Mouse (Mus musculus) liver, embryonic 16.5 days (tissue): Measurements from ENCODE around the gene Wdr18. TPM values are rescaled to one million over a fixed set of nuclear protein-coding genes. Genes with fewer than 3 reads are reported as not detected.

Experiments used
- ATAC-seq: fragments of 200-750 bp; cut with Nextera tagmentation; 2 replicates; pipeline ENCODE4 v1.8.0; 2017; ENCODE audit warnings: low read depth, mild to moderate bottlenecking, moderate number of reproducible peaks, moderate library complexity
- H3K27ac ChIP-seq: fragments of 300-500 bp; sonication (generic); 2 replicates; pipeline ENCODE4 v1.5.1; 2014; ENCODE audit warnings: mild to moderate bottlenecking, low read length
- H3K27me3 ChIP-seq: fragments of 300-500 bp; sonication (generic); 2 replicates; pipeline ENCODE4 v1.6.1; 2014; ENCODE audit warnings: low read depth, low read length, mixed read lengths; ENCODE audit not compliant: control insufficient read depth, insufficient read depth
- H3K36me3 ChIP-seq: fragments of 300-500 bp; sonication (generic); 2 replicates; pipeline ENCODE4 v1.6.1; 2014; ENCODE audit warnings: mild to moderate bottlenecking; ENCODE audit not compliant: control insufficient read depth, insufficient read depth
- H3K4me1 ChIP-seq: fragments of 300-500 bp; sonication (generic); 2 replicates; pipeline ENCODE4 v1.6.1; 2014; ENCODE audit warnings: low read depth, low read length, mixed read lengths; ENCODE audit not compliant: control insufficient read depth
- H3K4me2 ChIP-seq: fragments of 300-500 bp; sonication (generic); 2 replicates; pipeline ENCODE4 v1.6.1; 2014; ENCODE audit warnings: low read depth, low read length, mixed read lengths
- H3K4me3 ChIP-seq: fragments of 300-500 bp; sonication (generic); 2 replicates; pipeline ENCODE4 v1.5.1; 2014; ENCODE audit warnings: low read depth, mild to moderate bottlenecking, low read length
- H3K9ac ChIP-seq: fragments of 300-500 bp; sonication (generic); 2 replicates; pipeline ENCODE4 v1.6.1; 2014; ENCODE audit warnings: low read depth, low read length
- H3K9me3 ChIP-seq: fragments of 300-500 bp; sonication (generic); replicated peaks from 2 replicates; pipeline ENCODE4 v1.6.1; 2016; ENCODE audit warnings: low read length; ENCODE audit not compliant: control insufficient read depth
- WGBS: fragments of 180-500 bp; shearing (Covaris S2); extraction: QIAGEN DNeasy Blood & Tissue Kit; methylation state at CpG from one replicate; pipeline ENCODE4 v1.1.7; 2014; ENCODE audit not compliant: insufficient replicate concordance; 5-methylcytosine and 5-hydroxymethylcytosine counted together
- polyA plus RNA-seq: library from polyadenylated mRNA; unstranded; fragments of >200 nt; fragmentation: Nextera tagmentation; extraction: Ambion mirVana; gene quantifications from 2 replicates; pipeline ENCODE4 v1.2.1, GENCODE M21; 2015

Wdr18 gene
- polyA plus RNA-seq, 1 experiment from 2014 or later, result 42.2 TPM

- Histone ChIP-seq H3K4me3 (peak within 1 kb of the TSS; percentile 16), H3K9ac (no peak within 1 kb of the TSS), H3K4me1 (peaks cover 3% of the 10 kb centered on the region), H3K36me3 (peaks cover 16% of the 10 kb centered on the region), H3K27ac (no peak within 1 kb of the TSS), H3K9me3 (no peaks in the 10 kb centered on the region; the same call in none of the 2 replicates), H3K27me3 (peaks cover 35% of the 10 kb centered on the region), H3K4me2 (peak within 1 kb of the TSS; percentile 40)
- WGBS, result 9% methylated on average over 33 of the region's 47 CpGs
- no peak for ATAC-seq
Observed at GRCm38 (mm10) chr10:79970415-79971182, 10.6 kb downstream of the Wdr18 start, which contains the start of gene Grin3b. Grin3b (plus strand) TSS chr10:79970715.

GRCm38 (mm10) chr10:79971183-79971497 is 11.2 kb downstream of the Wdr18 start:
- Histone ChIP-seq H3K27ac (no peak overlapping the region), H3K27me3 (peaks cover 35% of the 10 kb centered on the region), H3K36me3 (peaks cover 16% of the 10 kb centered on the region), H3K9ac (no peak overlapping the region), H3K4me3 (peak overlapping the region; percentile 16), H3K4me2 (peak overlapping the region; percentile 40), H3K4me1 (peaks cover 3% of the 10 kb centered on the region), H3K9me3 (peaks cover 3% of the 10 kb centered on the region)
- ATAC-seq, result no peak
- 7% methylated on average over 21 of the region's 21 CpGs for WGBS

- Histone ChIP-seq H3K9me3 (peaks cover 20% of the 10 kb centered on the region), H3K4me3 (no peak overlapping the region), H3K4me1 (peaks cover 3% of the 10 kb centered on the region), H3K27me3 (peaks cover 35% of the 10 kb centered on the region), H3K9ac (no peak overlapping the region), H3K27ac (no peak overlapping the region), H3K4me2 (no peak overlapping the region), H3K36me3 (peaks cover 26% of the 10 kb centered on the region)
- 49% methylated on average over 14 of the region's 14 CpGs for WGBS
- peak; percentile 48; the same call in 1 of the 2 replicates for ATAC-seq
Observed at GRCm38 (mm10) chr10:79972831-79973230, 12.9 kb downstream of the Wdr18 start.

- WGBS, result 85% methylated on average over 21 of the region's 21 CpGs
- Histone ChIP-seq H3K4me3 (no peak overlapping the region), H3K27me3 (peaks cover 35% of the 10 kb centered on the region), H3K9ac (no peak overlapping the region), H3K4me2 (no peak overlapping the region), H3K27ac (no peak overlapping the region), H3K36me3 (peaks cover 39% of the 10 kb centered on the region), H3K4me1 (peaks cover 3% of the 10 kb centered on the region), H3K9me3 (peaks cover 28% of the 10 kb centered on the region)
- no peak for ATAC-seq
Observed at GRCm38 (mm10) chr10:79974087-79974486, 14.1 kb downstream of the Wdr18 start.

GRCm38 (mm10) chr10:79974668-79975067 is 14.7 kb downstream of the Wdr18 start:
- peaks cover 3% of the 10 kb centered on the region for H3K4me1 ChIP-seq
- whole genome bisulfite sequencing, result 60% methylated on average over 8 of the region's 8 CpGs
- no peak for ATAC-seq
- peaks cover 29% of the 10 kb centered on the region for H3K27me3 ChIP-seq
- H3K27ac ChIP-seq, result no peak overlapping the region
- peaks cover 28% of the 10 kb centered on the region for H3K9me3 ChIP-seq
- H3K4me3 ChIP-seq, result no peak overlapping the region
- no peak overlapping the region for H3K4me2 ChIP-seq
- H3K36me3 ChIP-seq, result peaks cover 41% of the 10 kb centered on the region
- H3K9ac ChIP-seq, result no peak overlapping the region

GRCm38 (mm10) chr10:79976071-79976721 is 16.2 kb downstream of the Wdr18 start:
- H3K4me1 ChIP-seq, result peaks cover 3% of the 10 kb centered on the region
- no peak overlapping the region for H3K4me2 ChIP-seq
- no peak overlapping the region for H3K4me3 ChIP-seq
- H3K27ac ChIP-seq, result no peak overlapping the region
- WGBS, result 88% methylated on average over 28 of the region's 28 CpGs
- H3K36me3 ChIP-seq, result peaks cover 41% of the 10 kb centered on the region
- peaks cover 15% of the 10 kb centered on the region for H3K27me3 ChIP-seq
- no peak overlapping the region for H3K9ac ChIP-seq
- H3K9me3 ChIP-seq, result peaks cover 28% of the 10 kb centered on the region
- ATAC-seq, result no peak

- WGBS, result 94% methylated on average over 35 of the region's 36 CpGs
- ATAC-seq, result no peak
- Histone ChIP-seq H3K9me3 (peaks cover 28% of the 10 kb centered on the region), H3K4me3 (no peak overlapping the region), H3K27ac (no peak overlapping the region), H3K4me1 (peaks cover 3% of the 10 kb centered on the region), H3K4me2 (no peak overlapping the region), H3K27me3 (peaks cover 10% of the 10 kb centered on the region), H3K9ac (no peak overlapping the region), H3K36me3 (peaks cover 41% of the 10 kb centered on the region)
Observed at GRCm38 (mm10) chr10:79976722-79977107, 16.8 kb downstream of the Wdr18 start.

- Histone ChIP-seq H3K4me3 (no peak overlapping the region), H3K9me3 (peaks cover 28% of the 10 kb centered on the region), H3K9ac (no peak overlapping the region), H3K4me1 (peaks cover 4% of the 10 kb centered on the region), H3K27me3 (peaks cover 3% of the 10 kb centered on the region), H3K36me3 (peaks cover 41% of the 10 kb centered on the region), H3K27ac (no peak overlapping the region), H3K4me2 (no peak overlapping the region)
- no peak for ATAC-seq
- 93% methylated on average over 28 of the region's 28 CpGs for WGBS
Observed at GRCm38 (mm10) chr10:79977324-79977723, 17.4 kb downstream of the Wdr18 start.

GRCm38 (mm10) chr10:79978061-79978460 is 18.1 kb downstream of the Wdr18 start:
- Histone ChIP-seq H3K27ac (no peak overlapping the region), H3K36me3 (peaks cover 41% of the 10 kb centered on the region), H3K27me3 (no peaks in the 10 kb centered on the region; the same call in 1 of the 2 replicates), H3K9ac (no peak overlapping the region), H3K4me3 (no peak overlapping the region), H3K9me3 (peaks cover 28% of the 10 kb centered on the region), H3K4me1 (peaks cover 8% of the 10 kb centered on the region), H3K4me2 (no peak overlapping the region)
- ATAC-seq, result no peak
- 94% methylated on average over 21 of the region's 21 CpGs for WGBS
